Mouse (Mus musculus): ENCODE measurements around the gene Vstm2a.

GRCm38 (mm10) chr11:16299492-16299891 lies 42.0 kb downstream of the Vstm2a start:
- TF ChIP-seq CTCF (IDR thresholded peaks at IDR 0.05; ENCODE audit: low read depth, low read length) (no peak), POLR2A (IDR thresholded peaks at IDR 0.05; ENCODE audit: insufficient read depth, low read length) (no peak)
